Comparison of ENCODE assay signal across 8 mouse cellular contexts in genomic region chr2:153740500-153741436, GRCm38 (mm10). TPM values are rescaled to one million over a fixed set of nuclear protein-coding genes. Genes with fewer than 3 reads are reported as not detected.
A peak's percentile ranks its signal among the peaks of the same experiment; 100 is the strongest.
DNase-seq lines count a peak whose midpoint lies in the region; ATAC-seq and TF ChIP-seq lines count a peak whose summit lies in the region.

Gene Mapre1, plus strand, starts transcription at chr2:153741274.

- H3K27me3 ChIP-seq in forebrain, embryonic 15.5 days = no peaks in the 10 kb centered on the region

- H3K36me3 ChIP-seq in ES-E14 (ENCODE audit: control insufficient read depth, insufficient read depth, low read length, poor library complexity, severe bottlenecking) = no peaks in the 10 kb centered on the region; the same call in 1 of the 2 replicates
- H3K36me3 ChIP-seq in forebrain, embryonic 15.5 days = no peaks in the 10 kb centered on the region

- DNase-seq in ES-E14 (ENCODE audit: low read depth, low spot score) = peak; percentile 98
- peak; percentile 100 for DNase-seq in cerebellum, adult 11-12 months
- DNase-seq in heart, postnatal 25 days (ENCODE audit: low spot score) = peak; percentile 99
- DNase-seq in layer of hippocampus, adult 18-20 months (ENCODE audit: low spot score in 2 of 2) = peak; percentile 100
- DNase-seq in lung, adult 2 months = peak; percentile 99
- DNase-seq in thymus, adult 18-20 months = peak; percentile 99

- H3K9me3 ChIP-seq in ES-E14 (ENCODE audit: control insufficient read depth, insufficient read depth, low read depth, low read length) = no peaks in the 10 kb centered on the region
- no peaks in the 10 kb centered on the region for H3K9me3 ChIP-seq in forebrain, embryonic 15.5 days

- H3K4me2 ChIP-seq in forebrain, embryonic 15.5 days (replicated peaks) = peak within 1 kb of the TSS; percentile 70

- H3K27ac ChIP-seq in ES-E14 (ENCODE audit: insufficient read depth, low read depth, low read length, poor library complexity, severe bottlenecking) = peak within 1 kb of the TSS; percentile 94
- H3K27ac ChIP-seq in forebrain, embryonic 15.5 days (replicated peaks) = peak within 1 kb of the TSS; percentile 92

- TF ChIP-seq POLR2A in lung, adult 2 months (IDR thresholded peaks at IDR 0.05; ENCODE audit: borderline replicate concordance, extremely low read depth, low read depth, low read length) = peak; percentile 48; the same call in 1 of the 2 replicates

- intact Hi-C loops in heart, postnatal 25 days (cut with DNase I) = no loop called here

- peak within 1 kb of the TSS; percentile 97 for H3K9ac ChIP-seq in ES-E14 (ENCODE audit: insufficient read depth, low read depth, low read length, poor library complexity, severe bottlenecking)
- H3K9ac ChIP-seq in forebrain, embryonic 15.5 days (replicated peaks) = peak within 1 kb of the TSS; percentile 89

- 10% methylated on average over 58 of the region's 58 CpGs for WGBS in forebrain, embryonic 15.5 days
- WGBS in lung, adult 2 months = 10% methylated on average over 58 of the region's 58 CpGs

- in situ Hi-C loops in ES-E14 (cut with MboI; ENCODE audit: low sequenced_read_pairs in 2 of 2, unreplicated experiment in 2 of 2) = no loop called here

- TF ChIP-seq CTCF in lung, adult 2 months (IDR thresholded peaks at IDR 0.05; ENCODE audit: insufficient read depth, low read length) = no peak

- peak; percentile 97 for ATAC-seq in forebrain, embryonic 15.5 days (replicated peaks)
- ATAC-seq in neutrophil, adult 5-6 weeks (ENCODE audit: extremely low read depth, insufficient number of reproducible peaks, low FRiP score, poor library complexity, severe bottlenecking) = peak; percentile 97

- H3K4me1 ChIP-seq in ES-E14 (ENCODE audit: control insufficient read depth in 2 of 2, insufficient read depth in 2 of 2, low read length in 2 of 2, poor library complexity in 1 of 2) = peaks cover 2 to 4% of the 10 kb centered on the region in 2 experiments
- peaks cover 29% of the 10 kb centered on the region for H3K4me1 ChIP-seq in forebrain, embryonic 15.5 days
- peaks cover 13% of the 10 kb centered on the region for H3K4me1 ChIP-seq in lung, adult 2 months (ENCODE audit: control insufficient read depth, insufficient read depth, low read length)

- peak within 1 kb of the TSS; percentile 88 for H3K4me3 ChIP-seq in ES-E14 (ENCODE audit: insufficient read depth in 1 of 2, low read depth in 1 of 2, low read length in 2 of 2, poor library complexity in 1 of 2, severe bottlenecking in 1 of 2)
- peak within 1 kb of the TSS; percentile 62 for H3K4me3 ChIP-seq in forebrain, embryonic 15.5 days
- peak within 1 kb of the TSS; percentile 86 for H3K4me3 ChIP-seq in lung, adult 2 months (replicated peaks; ENCODE audit: extremely low read depth, low read depth, low read length)

TF ChIP-seq in ES-E14, 5 proteins besides CTCF, POLR2A, EP300 and RAD21:
- TF ChIP-seq CHD2 (IDR thresholded peaks at IDR 0.05; ENCODE audit: low read depth, low read length) (0 out of 2 replicates have a peak, but pooled peaks have one; percentile 23), ZC3H11A (IDR thresholded peaks at IDR 0.05; ENCODE audit: borderline replicate concordance, low read depth, low read length) (no peak)

RNA-seq across cellular contexts. Expression of gene Mapre1, which starts in this region (rescaled TPM):
- 23.8 and 67.4 TPM in 2 replicates for total RNA-seq in ES-E14 (2012; rRNA removed)
- 399 and 423 TPM in 2 replicates for polyA plus RNA-seq in forebrain, embryonic 15.5 days (2015; fragmentation: Nextera tagmentation; extraction: Ambion mirVana)
- 10 to 100 TPM; 57.8 to 60.0 TPM for total RNA-seq in heart, postnatal 25 days (2021)
- 10 to 100 TPM; 63.1 to 78.1 TPM for total RNA-seq in layer of hippocampus, adult 18-20 months (2021)
- 7.4 and 11.5 TPM in 2 replicates for polyA plus RNA-seq in lung, adult 2 months (2012; rRNA removed)
- total RNA-seq in neutrophil, adult 5-6 weeks (2017) = 49.0 and 142 TPM in 2 replicates

Comparison
In these comparisons a context has a peak if more than half of its experiments do, and no peak if none do; other contexts are left out.
1. Peak in every context shown above with its lines: DNase-seq, ATAC-seq, H3K4me3 ChIP-seq and H3K27ac ChIP-seq.
2. RNA of gene Mapre1 (polyA plus RNA-seq): 399 to 423 TPM in forebrain, embryonic 15.5 days; 7.4 to 11.5 TPM in lung, adult 2 months; every median in the first group is over 10 times any median in the second.